Mouse (Mus musculus): ENCODE measurements around the gene Ptprg. TPM values are rescaled to one million over a fixed set of nuclear protein-coding genes. Genes with fewer than 3 reads are reported as not detected.

Gene Ptprg
- polyA plus RNA-seq, 1 experiment = 21.7 TPM

- 84% methylated on average over 3 of the region's 3 CpGs for WGBS
- no peaks in the 10 kb centered on the region for H3K4me1 ChIP-seq (ENCODE audit: control insufficient read depth, insufficient read depth, insufficient read length, low read length)
- H3K27ac ChIP-seq (ENCODE audit: insufficient read depth, low read depth, low read length) = no peak overlapping the region
- no peak overlapping the region for H3K4me3 ChIP-seq (ENCODE audit: low read depth, low read length)
- no peaks in the 10 kb centered on the region for H3K27me3 ChIP-seq (ENCODE audit: control insufficient read depth, insufficient read depth, low read length)
- TF ChIP-seq POLR2A (IDR thresholded peaks at IDR 0.05; ENCODE audit: low read depth, low read length) (no peak), CTCF (IDR thresholded peaks at IDR 0.05; ENCODE audit: extremely low read depth, insufficient read length, insufficient replicate concordance, low read depth, low read length) (no peak)
- H3K36me3 ChIP-seq (ENCODE audit: control insufficient read depth, insufficient read depth, low read length) = no peaks in the 10 kb centered on the region
These were observed 327.8 kb downstream of the Ptprg start for GRCm38 (mm10) chr14:11881082-11881481.

DNA sequence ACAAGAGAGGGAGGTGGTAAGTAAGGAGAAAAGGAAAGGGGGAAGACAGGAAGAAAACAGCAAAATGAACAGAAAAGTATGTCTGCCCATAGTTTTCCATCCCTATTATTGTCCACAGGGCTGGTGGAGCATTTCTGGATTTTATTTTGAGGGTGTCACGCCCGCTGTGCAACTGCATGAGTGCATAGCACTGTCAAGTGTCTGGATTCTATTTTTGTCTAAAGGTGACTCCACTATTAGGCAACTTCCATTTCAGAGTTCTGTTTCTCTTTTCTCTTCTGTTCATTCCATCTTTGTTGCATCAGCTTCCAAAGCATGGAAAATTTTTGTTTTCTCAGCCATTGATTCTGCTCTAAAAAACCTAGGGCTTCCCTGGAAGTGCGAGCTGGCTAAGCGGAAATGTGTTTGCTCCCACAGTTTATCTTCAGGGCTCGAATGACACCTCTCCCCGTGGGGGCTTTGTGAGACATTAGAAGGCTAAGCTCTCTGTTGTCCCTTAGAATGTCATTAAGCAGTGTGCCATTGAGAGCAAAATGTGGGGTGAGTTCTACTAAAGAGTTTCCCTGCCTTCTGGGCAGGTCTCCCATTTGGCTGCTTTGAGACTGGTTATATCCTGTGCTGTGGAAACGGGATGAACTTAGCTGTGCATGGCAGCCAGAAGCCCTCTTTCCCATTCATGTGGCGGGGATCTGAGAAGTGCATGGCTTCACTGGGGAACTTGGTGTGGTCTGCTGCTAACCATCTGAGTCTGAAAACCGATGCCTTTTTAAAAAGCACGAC lies 330.0 kb downstream of the Ptprg start:
- Histone ChIP-seq H3K4me1 (ENCODE audit: control insufficient read depth, insufficient read depth, insufficient read length, low read length) (no peaks in the 10 kb centered on the region), H3K27me3 (ENCODE audit: control insufficient read depth, insufficient read depth, low read length) (no peaks in the 10 kb centered on the region), H3K36me3 (ENCODE audit: control insufficient read depth, insufficient read depth, low read length) (no peaks in the 10 kb centered on the region), H3K4me3 (ENCODE audit: low read depth, low read length) (no peak overlapping the region), H3K27ac (ENCODE audit: insufficient read depth, low read depth, low read length) (no peak overlapping the region)
- whole genome bisulfite sequencing = 62% methylated on average over 10 of the region's 10 CpGs
- TF ChIP-seq POLR2A (IDR thresholded peaks at IDR 0.05; ENCODE audit: low read depth, low read length) = no peak
- no peak for TF ChIP-seq CTCF (IDR thresholded peaks at IDR 0.05; ENCODE audit: extremely low read depth, insufficient read length, insufficient replicate concordance, low read depth, low read length)

DNA sequence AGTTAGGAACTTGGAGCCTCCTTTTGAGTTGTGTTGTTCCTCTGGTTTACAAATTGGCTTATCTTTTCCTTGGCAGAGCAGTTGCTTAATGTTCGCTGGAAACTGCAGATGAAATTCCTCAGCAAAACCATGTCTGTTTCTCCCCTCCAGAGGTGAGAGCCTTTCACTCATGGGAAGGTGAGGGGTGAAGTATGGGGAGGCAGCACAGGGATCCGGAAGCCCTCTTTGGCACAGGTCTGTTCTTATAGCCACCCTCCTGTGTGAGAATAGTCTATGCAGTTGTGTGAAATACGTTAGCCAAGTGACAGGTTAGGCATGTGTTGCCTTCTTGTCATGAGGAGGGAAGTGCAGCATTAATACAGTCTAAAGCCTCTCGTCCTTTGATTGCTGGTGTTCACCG lies 330.7 kb downstream of the Ptprg start:
- H3K4me1 ChIP-seq (ENCODE audit: control insufficient read depth, insufficient read depth, insufficient read length, low read length) = no peaks in the 10 kb centered on the region
- TF ChIP-seq POLR2A (IDR thresholded peaks at IDR 0.05; ENCODE audit: low read depth, low read length) (no peak), CTCF (IDR thresholded peaks at IDR 0.05; ENCODE audit: extremely low read depth, insufficient read length, insufficient replicate concordance, low read depth, low read length) (no peak)
- no peaks in the 10 kb centered on the region for H3K27me3 ChIP-seq (ENCODE audit: control insufficient read depth, insufficient read depth, low read length)
- 71% methylated on average over 5 of the region's 5 CpGs for WGBS
- no peaks in the 10 kb centered on the region for H3K36me3 ChIP-seq (ENCODE audit: control insufficient read depth, insufficient read depth, low read length)
- no peak overlapping the region for H3K27ac ChIP-seq (ENCODE audit: insufficient read depth, low read depth, low read length)
- H3K4me3 ChIP-seq (ENCODE audit: low read depth, low read length) = no peak overlapping the region

DNA sequence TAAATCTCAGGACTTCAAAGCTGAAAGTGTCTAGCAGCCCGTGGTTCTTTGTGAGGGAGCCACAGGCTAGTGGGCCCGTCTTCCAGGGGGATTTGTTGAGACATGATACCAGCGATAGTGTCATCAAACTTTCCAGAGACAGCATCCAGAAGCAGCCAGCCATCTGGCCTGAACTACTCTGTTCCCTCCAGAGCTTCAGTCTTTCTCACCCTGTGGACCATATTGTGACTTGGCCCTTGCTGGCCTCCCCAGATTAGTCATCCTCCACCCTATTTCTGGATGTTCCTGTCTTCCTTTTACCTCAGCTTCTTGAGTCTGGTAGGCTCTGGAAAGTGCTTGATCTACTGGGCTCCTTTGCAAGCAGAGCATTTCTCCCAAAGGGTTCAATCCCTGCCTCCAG lies 333.1 kb downstream of the Ptprg start:
- Histone ChIP-seq H3K36me3 (ENCODE audit: control insufficient read depth, insufficient read depth, low read length) (no peaks in the 10 kb centered on the region), H3K4me1 (ENCODE audit: control insufficient read depth, insufficient read depth, insufficient read length, low read length) (no peaks in the 10 kb centered on the region), H3K4me3 (ENCODE audit: low read depth, low read length) (no peak overlapping the region), H3K27me3 (ENCODE audit: control insufficient read depth, insufficient read depth, low read length) (no peaks in the 10 kb centered on the region), H3K27ac (ENCODE audit: insufficient read depth, low read depth, low read length) (no peak overlapping the region)
- 75% methylated on average over 3 of the region's 3 CpGs for WGBS
- no peak for TF ChIP-seq CTCF (IDR thresholded peaks at IDR 0.05; ENCODE audit: extremely low read depth, insufficient read length, insufficient replicate concordance, low read depth, low read length)
- TF ChIP-seq POLR2A (IDR thresholded peaks at IDR 0.05; ENCODE audit: low read depth, low read length) = no peak

DNA sequence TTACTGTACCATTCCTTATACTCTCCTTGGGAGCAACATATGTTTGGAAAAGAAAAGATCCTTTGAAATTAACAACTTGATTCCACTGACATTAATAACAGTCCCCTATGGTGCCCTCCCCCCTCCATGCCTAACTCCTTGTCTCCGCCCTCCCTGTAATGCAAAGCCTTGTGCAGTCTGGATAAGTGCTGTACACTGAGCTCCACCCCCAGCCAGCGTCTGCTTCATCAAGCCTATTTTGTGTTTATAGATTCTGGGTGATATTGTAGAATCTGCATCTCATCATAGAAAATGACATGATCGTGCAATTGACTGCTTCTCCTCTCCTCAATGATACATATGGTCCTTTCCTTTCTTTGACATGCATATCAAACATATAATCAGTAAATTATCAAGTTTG lies 337.6 kb downstream of the Ptprg start:
- no peaks in the 10 kb centered on the region for H3K27me3 ChIP-seq (ENCODE audit: control insufficient read depth, insufficient read depth, low read length)
- H3K4me1 ChIP-seq (ENCODE audit: control insufficient read depth, insufficient read depth, insufficient read length, low read length) = no peaks in the 10 kb centered on the region
- no peak overlapping the region for H3K27ac ChIP-seq (ENCODE audit: insufficient read depth, low read depth, low read length)
- H3K4me3 ChIP-seq (ENCODE audit: low read depth, low read length) = no peak overlapping the region
- 69% methylated on average over 3 of the region's 3 CpGs for WGBS
- no peak for TF ChIP-seq CTCF (IDR thresholded peaks at IDR 0.05; ENCODE audit: extremely low read depth, insufficient read length, insufficient replicate concordance, low read depth, low read length)
- TF ChIP-seq POLR2A (IDR thresholded peaks at IDR 0.05; ENCODE audit: low read depth, low read length) = no peak
- no peaks in the 10 kb centered on the region for H3K36me3 ChIP-seq (ENCODE audit: control insufficient read depth, insufficient read depth, low read length)

DNA sequence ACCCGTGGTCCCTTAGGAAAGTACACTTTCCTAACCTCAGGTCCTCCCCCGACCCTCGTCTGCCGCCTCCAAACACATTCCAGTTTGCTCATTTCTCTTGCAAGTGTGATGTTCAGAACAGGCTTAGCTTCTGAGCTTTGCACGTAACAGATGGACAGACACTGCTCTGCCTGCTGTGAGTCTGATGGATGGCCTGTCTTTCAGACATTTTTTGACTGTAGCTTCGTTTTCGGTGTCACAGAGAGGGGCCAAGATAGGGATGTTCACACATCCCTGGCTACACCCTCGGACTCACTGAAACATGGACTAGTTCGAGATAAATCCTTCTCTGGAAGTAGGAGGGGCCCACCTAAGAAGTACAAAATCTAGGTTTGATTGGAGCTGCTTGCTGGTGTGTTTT lies 339.3 kb downstream of the Ptprg start:
- H3K36me3 ChIP-seq (ENCODE audit: control insufficient read depth, insufficient read depth, low read length) = no peaks in the 10 kb centered on the region
- no peak overlapping the region for H3K4me3 ChIP-seq (ENCODE audit: low read depth, low read length)
- no peak for TF ChIP-seq POLR2A (IDR thresholded peaks at IDR 0.05; ENCODE audit: low read depth, low read length)
- no peak for TF ChIP-seq CTCF (IDR thresholded peaks at IDR 0.05; ENCODE audit: extremely low read depth, insufficient read length, insufficient replicate concordance, low read depth, low read length)
- H3K4me1 ChIP-seq (ENCODE audit: control insufficient read depth, insufficient read depth, insufficient read length, low read length) = no peaks in the 10 kb centered on the region
- WGBS = 69% methylated on average over 9 of the region's 9 CpGs
- no peak overlapping the region for H3K27ac ChIP-seq (ENCODE audit: insufficient read depth, low read depth, low read length)
- H3K27me3 ChIP-seq (ENCODE audit: control insufficient read depth, insufficient read depth, low read length) = no peaks in the 10 kb centered on the region

- no peak overlapping the region for H3K4me3 ChIP-seq (ENCODE audit: low read depth, low read length)
- H3K27ac ChIP-seq (ENCODE audit: insufficient read depth, low read depth, low read length) = no peak overlapping the region
- H3K27me3 ChIP-seq (ENCODE audit: control insufficient read depth, insufficient read depth, low read length) = no peaks in the 10 kb centered on the region
- H3K4me1 ChIP-seq (ENCODE audit: control insufficient read depth, insufficient read depth, insufficient read length, low read length) = no peaks in the 10 kb centered on the region
- TF ChIP-seq CTCF (IDR thresholded peaks at IDR 0.05; ENCODE audit: extremely low read depth, insufficient read length, insufficient replicate concordance, low read depth, low read length) = no peak
- TF ChIP-seq POLR2A (IDR thresholded peaks at IDR 0.05; ENCODE audit: low read depth, low read length) = no peak
- no peaks in the 10 kb centered on the region for H3K36me3 ChIP-seq (ENCODE audit: control insufficient read depth, insufficient read depth, low read length)
- 83% methylated on average over 13 of the region's 13 CpGs for WGBS
These were observed 342.2 kb downstream of the Ptprg start for GRCm38 (mm10) chr14:11895486-11895885.

Measured in small intestine, adult 2 months (tissue).